Mouse (Mus musculus): ENCODE measurements at regions not wholly inside any gene's neighbourhood (a gene's known extent, or its start where the extent isn't known, plus 50 kb on each side); places are given as distances from the start of the nearest gene placed in this dataset.

- H3K27me3 ChIP-seq (ENCODE audit: control insufficient read depth, insufficient read depth, low read length) = no peaks in the 10 kb centered on the region
- no peak for ATAC-seq (ENCODE audit: low read depth)
- H3K4me3 ChIP-seq (ENCODE audit: low read depth, low read length) = no peak overlapping the region
- H3K4me2 ChIP-seq (ENCODE audit: low read depth, low read length) = no peak overlapping the region
- H3K27ac ChIP-seq (ENCODE audit: low read depth, low read length) = no peak overlapping the region
- no peaks in the 10 kb centered on the region for H3K4me1 ChIP-seq (ENCODE audit: control insufficient read depth, insufficient read depth, low read length)
- H3K36me3 ChIP-seq (ENCODE audit: control insufficient read depth, insufficient read depth, low read length) = no peaks in the 10 kb centered on the region
- no peak overlapping the region for H3K9ac ChIP-seq (replicated peaks; ENCODE audit: low read depth, low read length)
- H3K9me3 ChIP-seq (ENCODE audit: control insufficient read depth, low read length) = no peaks in the 10 kb centered on the region
- WGBS = 48% methylated on average over 2 of the region's 2 CpGs
These were observed 253.8 kb upstream of the Tfap2d start for GRCm38 (mm10) chr1:18849038-18849437.

GRCm38 (mm10) chr1:18857457-18857856 lies 245.4 kb upstream of the Tfap2d start:
- WGBS = 81% methylated on average over 3 of the region's 3 CpGs
- H3K4me1 ChIP-seq (ENCODE audit: control insufficient read depth, insufficient read depth, low read length) = no peaks in the 10 kb centered on the region

GRCm38 (mm10) chr1:18903266-18903665 lies 199.6 kb upstream of the Tfap2d start:
- Histone ChIP-seq H3K36me3 (ENCODE audit: control insufficient read depth, insufficient read depth, low read length) (no peaks in the 10 kb centered on the region), H3K27ac (ENCODE audit: low read depth, low read length) (no peak overlapping the region), H3K9me3 (ENCODE audit: control insufficient read depth, low read length) (no peaks in the 10 kb centered on the region), H3K27me3 (ENCODE audit: control insufficient read depth, insufficient read depth, low read length) (no peaks in the 10 kb centered on the region), H3K9ac (replicated peaks; ENCODE audit: low read depth, low read length) (no peak overlapping the region), H3K4me3 (ENCODE audit: low read depth, low read length) (no peak overlapping the region), H3K4me1 (ENCODE audit: control insufficient read depth, insufficient read depth, low read length) (no peaks in the 10 kb centered on the region), H3K4me2 (ENCODE audit: low read depth, low read length) (no peak overlapping the region)
- ATAC-seq (ENCODE audit: low read depth) = no peak
- 89% methylated on average over 1 of the region's 1 CpGs for WGBS

More at GRCm38 (mm10) chr1:18857457-18857856, 245.4 kb upstream of the Tfap2d start:
- Histone ChIP-seq H3K27me3 (ENCODE audit: control insufficient read depth, insufficient read depth, low read length) (no peaks in the 10 kb centered on the region), H3K4me3 (ENCODE audit: low read depth, low read length) (no peak overlapping the region), H3K9me3 (ENCODE audit: control insufficient read depth, low read length) (no peaks in the 10 kb centered on the region), H3K4me2 (ENCODE audit: low read depth, low read length) (no peak overlapping the region), H3K27ac (ENCODE audit: low read depth, low read length) (no peak overlapping the region), H3K36me3 (ENCODE audit: control insufficient read depth, insufficient read depth, low read length) (no peaks in the 10 kb centered on the region), H3K9ac (replicated peaks; ENCODE audit: low read depth, low read length) (no peak overlapping the region)
- ATAC-seq (ENCODE audit: low read depth) = no peak

GRCm38 (mm10) chr1:18903696-18904095 lies 199.1 kb upstream of the Tfap2d start:
- no peak for ATAC-seq (ENCODE audit: low read depth)
- no peaks in the 10 kb centered on the region for H3K36me3 ChIP-seq (ENCODE audit: control insufficient read depth, insufficient read depth, low read length)
- WGBS = 73% methylated on average over 4 of the region's 4 CpGs
- H3K27me3 ChIP-seq (ENCODE audit: control insufficient read depth, insufficient read depth, low read length) = no peaks in the 10 kb centered on the region
- no peak overlapping the region for H3K4me2 ChIP-seq (ENCODE audit: low read depth, low read length)
- no peak overlapping the region for H3K9ac ChIP-seq (replicated peaks; ENCODE audit: low read depth, low read length)
- no peak overlapping the region for H3K4me3 ChIP-seq (ENCODE audit: low read depth, low read length)
- H3K9me3 ChIP-seq (ENCODE audit: control insufficient read depth, low read length) = no peaks in the 10 kb centered on the region
- H3K27ac ChIP-seq (ENCODE audit: low read depth, low read length) = no peak overlapping the region
- no peaks in the 10 kb centered on the region for H3K4me1 ChIP-seq (ENCODE audit: control insufficient read depth, insufficient read depth, low read length)

- WGBS = 50% methylated on average over 4 of the region's 4 CpGs
- no peak overlapping the region for H3K4me3 ChIP-seq (ENCODE audit: low read depth, low read length)
- no peak overlapping the region for H3K9ac ChIP-seq (replicated peaks; ENCODE audit: low read depth, low read length)
- H3K36me3 ChIP-seq (ENCODE audit: control insufficient read depth, insufficient read depth, low read length) = no peaks in the 10 kb centered on the region
- no peak overlapping the region for H3K27ac ChIP-seq (ENCODE audit: low read depth, low read length)
- no peak for ATAC-seq (ENCODE audit: low read depth)
- H3K9me3 ChIP-seq (ENCODE audit: control insufficient read depth, low read length) = no peaks in the 10 kb centered on the region
- H3K27me3 ChIP-seq (ENCODE audit: control insufficient read depth, insufficient read depth, low read length) = no peaks in the 10 kb centered on the region
- H3K4me2 ChIP-seq (ENCODE audit: low read depth, low read length) = no peak overlapping the region
- 0 out of 2 replicates have a peak, but pooled peaks cover 2% of the 10 kb centered on the region for H3K4me1 ChIP-seq (ENCODE audit: control insufficient read depth, insufficient read depth, low read length)
These were observed 191.2 kb upstream of the Tfap2d start for GRCm38 (mm10) chr1:18911578-18911977.

- H3K4me2 ChIP-seq (ENCODE audit: low read depth, low read length) = no peak overlapping the region
- no peak overlapping the region for H3K27ac ChIP-seq (ENCODE audit: low read depth, low read length)
- H3K9ac ChIP-seq (replicated peaks; ENCODE audit: low read depth, low read length) = no peak overlapping the region
- 75% methylated on average over 1 of the region's 1 CpGs for WGBS
- no peaks in the 10 kb centered on the region for H3K9me3 ChIP-seq (ENCODE audit: control insufficient read depth, low read length)
- no peaks in the 10 kb centered on the region for H3K27me3 ChIP-seq (ENCODE audit: control insufficient read depth, insufficient read depth, low read length)
- no peak overlapping the region for H3K4me3 ChIP-seq (ENCODE audit: low read depth, low read length)
- ATAC-seq (ENCODE audit: low read depth) = peak; percentile 66
- no peaks in the 10 kb centered on the region for H3K36me3 ChIP-seq (ENCODE audit: control insufficient read depth, insufficient read depth, low read length)
- H3K4me1 ChIP-seq (ENCODE audit: control insufficient read depth, insufficient read depth, low read length) = no peaks in the 10 kb centered on the region
These were observed 146.5 kb upstream of the Tfap2d start for GRCm38 (mm10) chr1:18956276-18956675.

GRCm38 (mm10) chr1:18956975-18957374 lies 145.8 kb upstream of the Tfap2d start:
- Histone ChIP-seq H3K36me3 (ENCODE audit: control insufficient read depth, insufficient read depth, low read length) (no peaks in the 10 kb centered on the region), H3K4me3 (ENCODE audit: low read depth, low read length) (no peak overlapping the region), H3K27me3 (ENCODE audit: control insufficient read depth, insufficient read depth, low read length) (no peaks in the 10 kb centered on the region), H3K9me3 (ENCODE audit: control insufficient read depth, low read length) (no peaks in the 10 kb centered on the region), H3K4me2 (ENCODE audit: low read depth, low read length) (no peak overlapping the region), H3K9ac (replicated peaks; ENCODE audit: low read depth, low read length) (no peak overlapping the region), H3K4me1 (ENCODE audit: control insufficient read depth, insufficient read depth, low read length) (no peaks in the 10 kb centered on the region), H3K27ac (ENCODE audit: low read depth, low read length) (no peak overlapping the region)
- 68% methylated on average over 6 of the region's 6 CpGs for WGBS
- ATAC-seq (ENCODE audit: low read depth) = no peak

- Histone ChIP-seq H3K9ac (replicated peaks; ENCODE audit: low read depth, low read length) (no peak overlapping the region), H3K36me3 (ENCODE audit: control insufficient read depth, insufficient read depth, low read length) (no peaks in the 10 kb centered on the region), H3K4me1 (ENCODE audit: control insufficient read depth, insufficient read depth, low read length) (no peaks in the 10 kb centered on the region), H3K27me3 (ENCODE audit: control insufficient read depth, insufficient read depth, low read length) (no peaks in the 10 kb centered on the region), H3K9me3 (ENCODE audit: control insufficient read depth, low read length) (no peaks in the 10 kb centered on the region), H3K27ac (ENCODE audit: low read depth, low read length) (no peak overlapping the region), H3K4me2 (ENCODE audit: low read depth, low read length) (no peak overlapping the region), H3K4me3 (ENCODE audit: low read depth, low read length) (no peak overlapping the region)
- no peak for ATAC-seq (ENCODE audit: low read depth)
- WGBS = 62% methylated on average over 9 of the region's 9 CpGs
These were observed 141.4 kb upstream of the Tfap2d start for GRCm38 (mm10) chr1:18961464-18961863.

- Histone ChIP-seq H3K4me2 (ENCODE audit: low read depth, low read length) (no peak overlapping the region), H3K9me3 (ENCODE audit: control insufficient read depth, low read length) (no peaks in the 10 kb centered on the region), H3K4me1 (ENCODE audit: control insufficient read depth, insufficient read depth, low read length) (no peaks in the 10 kb centered on the region), H3K27ac (ENCODE audit: low read depth, low read length) (no peak overlapping the region), H3K27me3 (ENCODE audit: control insufficient read depth, insufficient read depth, low read length) (no peaks in the 10 kb centered on the region), H3K9ac (replicated peaks; ENCODE audit: low read depth, low read length) (no peak overlapping the region), H3K4me3 (ENCODE audit: low read depth, low read length) (no peak overlapping the region), H3K36me3 (ENCODE audit: control insufficient read depth, insufficient read depth, low read length) (no peaks in the 10 kb centered on the region)
- WGBS = 81% methylated on average over 3 of the region's 3 CpGs
- no peak for ATAC-seq (ENCODE audit: low read depth)
These were observed 140.9 kb upstream of the Tfap2d start for GRCm38 (mm10) chr1:18961889-18962288.

GRCm38 (mm10) chr1:18968935-18969334 lies 133.9 kb upstream of the Tfap2d start:
- H3K27ac ChIP-seq (ENCODE audit: low read depth, low read length) = no peak overlapping the region

More at GRCm38 (mm10) chr1:18968935-18969334, 133.9 kb upstream of the Tfap2d start:
- H3K4me3 ChIP-seq (ENCODE audit: low read depth, low read length) = no peak overlapping the region
- no peak overlapping the region for H3K4me2 ChIP-seq (ENCODE audit: low read depth, low read length)
- no peaks in the 10 kb centered on the region for H3K9me3 ChIP-seq (ENCODE audit: control insufficient read depth, low read length)
- no peaks in the 10 kb centered on the region for H3K4me1 ChIP-seq (ENCODE audit: control insufficient read depth, insufficient read depth, low read length)
- H3K27me3 ChIP-seq (ENCODE audit: control insufficient read depth, insufficient read depth, low read length) = no peaks in the 10 kb centered on the region
- H3K36me3 ChIP-seq (ENCODE audit: control insufficient read depth, insufficient read depth, low read length) = no peaks in the 10 kb centered on the region
- H3K9ac ChIP-seq (replicated peaks; ENCODE audit: low read depth, low read length) = no peak overlapping the region
- WGBS = 85% methylated on average over 2 of the region's 2 CpGs
- ATAC-seq (ENCODE audit: low read depth) = no peak

Measured in neural tube, embryonic 14.5 days (tissue).